Mouse (Mus musculus) left cerebral cortex, postnatal 10 days (tissue): ENCODE measurements around the gene Rasgef1a. TPM values are rescaled to one million over a fixed set of nuclear protein-coding genes. Genes with fewer than 3 reads are reported as not detected.

Source experiments
- DNase-seq, 2 experiments: peaks; one replicate each; pipeline ENCODE4 v3.0.0; 2021 to 2022; ENCODE audit warnings: low spot score in 2 of 2, mixed read lengths in 1 of 2; ENCODE audit errors: extremely low spot score in 1 of 2
- intact Hi-C: fragments of 180-260 bp; cut with DNase I; formaldehyde crosslinking; loops from one replicate; pipeline ENCODE4 v1.15.1; 2025
- total RNA-seq, 2 experiments: library from RNA; stranded (reverse); gene quantifications; 2 replicates each; pipeline ENCODE4 v1.2.3; 2021

Gene Rasgef1a
- total RNA-seq, 2 experiments from 2014 or later: 79.8 to 88.2 TPM

DNA sequence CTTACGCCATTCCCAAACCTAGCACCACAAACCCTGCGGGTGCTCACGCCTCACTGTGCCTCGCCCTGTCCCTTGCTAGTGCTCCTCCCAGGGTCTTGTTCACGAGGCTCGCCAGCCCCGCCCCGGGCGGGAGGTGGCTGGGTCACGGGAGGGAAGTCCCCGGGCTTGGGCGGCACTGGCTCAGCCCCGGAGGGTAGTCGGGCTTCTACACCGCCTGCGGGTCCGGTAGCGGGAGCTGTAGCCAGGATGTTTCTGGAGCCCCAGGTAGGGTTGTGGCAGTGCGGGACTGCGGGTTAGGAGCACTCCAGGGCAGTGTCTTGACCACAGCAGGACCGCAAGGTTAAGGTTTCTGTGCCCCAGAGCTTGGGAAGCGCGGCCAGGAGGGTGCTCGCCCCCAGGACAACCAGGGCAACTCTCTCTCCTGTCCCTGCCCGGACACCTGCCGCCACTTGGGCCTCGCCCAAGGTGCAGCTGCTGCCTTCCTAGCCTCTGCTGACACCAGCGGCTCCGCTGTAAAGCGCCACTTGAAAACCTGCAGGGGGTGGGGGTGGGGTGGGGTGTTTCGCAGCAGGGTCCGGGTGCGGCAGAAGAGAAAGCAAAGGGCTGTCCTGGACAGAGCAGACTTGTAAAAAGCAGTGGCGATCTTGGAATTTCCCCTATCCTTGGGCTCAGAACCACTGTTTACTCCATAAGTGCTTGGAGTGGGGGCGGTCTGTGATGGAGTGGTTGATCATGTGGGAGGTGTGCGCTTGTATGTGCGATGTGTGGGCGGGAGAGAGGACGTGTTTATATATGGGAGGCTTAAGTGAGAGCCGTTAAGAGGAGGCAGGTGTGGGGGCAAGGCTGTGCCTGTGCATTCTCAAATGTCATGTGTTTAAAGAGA, 55.2 kb downstream of the Rasgef1a start:
- DNase-seq: peak in 1 of 2 experiments; percentile 60
- intact Hi-C loops: no loop called here

DNA sequence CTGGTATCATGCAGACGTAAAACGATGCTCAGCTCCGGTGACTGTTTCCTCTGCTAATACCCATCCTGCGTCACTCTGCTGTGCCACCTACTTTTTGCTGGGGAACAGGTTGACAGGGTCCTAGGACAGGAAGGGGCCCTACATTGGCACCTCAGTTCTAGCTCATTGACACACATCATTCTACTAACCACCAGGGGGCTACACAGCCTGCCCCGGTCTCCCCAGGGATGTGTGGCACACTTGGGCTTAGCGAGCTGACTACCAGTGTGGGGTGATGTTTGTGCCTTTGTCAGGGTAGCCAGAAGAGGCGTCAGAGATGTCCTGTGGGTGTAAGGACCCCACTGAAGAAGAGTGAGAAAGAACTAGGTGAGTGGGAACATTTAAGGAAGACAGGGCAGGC, 56.5 kb downstream of the Rasgef1a start:
- intact Hi-C loops: no loop called here
- peak in 1 of 2 experiments; percentile 15 for DNase-seq

DNA sequence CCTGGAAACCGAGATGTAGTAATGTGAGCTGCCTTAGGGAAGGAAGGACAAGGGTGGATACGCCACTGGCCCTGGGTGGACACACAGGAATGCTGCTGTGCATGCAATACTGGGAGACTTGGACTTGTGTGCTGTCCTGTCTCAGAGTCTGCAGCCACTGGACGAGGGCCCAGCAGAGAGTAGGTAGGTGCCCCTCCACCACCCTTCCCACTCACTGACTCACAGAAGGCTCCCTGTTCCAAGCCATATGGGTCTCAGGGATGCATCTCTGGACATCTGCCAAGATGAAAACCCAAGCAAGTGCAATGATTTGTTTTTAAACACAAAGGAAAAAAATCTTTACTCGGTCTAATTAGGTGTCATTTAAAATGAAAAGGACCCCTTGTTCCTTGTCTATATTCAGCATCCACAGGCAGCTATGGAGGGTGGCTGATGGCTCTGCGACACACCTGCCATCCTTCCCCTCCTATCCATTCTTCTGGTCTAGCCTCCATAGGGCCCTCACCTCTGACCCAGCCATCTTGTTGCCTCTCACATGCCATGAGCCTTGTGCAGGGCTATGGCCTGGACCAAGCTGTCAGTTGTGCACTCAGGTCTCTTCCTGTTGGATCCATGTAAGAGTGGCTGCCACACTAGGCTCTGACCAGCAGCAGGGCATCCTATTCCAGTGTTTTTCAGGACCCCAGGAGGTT, 59.2 kb downstream of the Rasgef1a start:
- intact Hi-C loops: loop anchor here (2.0 kb wide), 1 partner anchor 56 kb away; no protein-coding TSS in a partner anchor
- peak; percentile 59 to 65 for DNase-seq

DNA sequence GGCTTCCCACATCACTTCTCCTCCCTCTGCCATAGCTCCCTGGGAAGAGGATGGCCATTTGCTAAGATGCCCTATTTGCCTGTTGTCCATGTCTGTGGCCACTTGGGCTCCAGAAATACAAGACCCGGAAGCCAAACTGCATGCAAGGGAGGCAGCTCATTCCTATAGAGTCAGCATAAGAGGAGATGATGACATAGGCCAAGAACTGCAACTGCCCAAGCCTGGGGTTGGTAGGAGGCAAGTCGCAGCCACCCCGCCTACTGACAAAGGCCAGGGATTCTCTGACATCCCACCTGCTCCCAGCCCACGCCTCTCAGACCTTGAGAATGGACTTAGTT, 59.7 kb downstream of the Rasgef1a start:
- intact Hi-C loops: loop anchor here (2.0 kb wide), 1 partner anchor 56 kb away; no protein-coding TSS in a partner anchor
- DNase-seq: peak in 1 of 2 experiments; percentile 18

DNA sequence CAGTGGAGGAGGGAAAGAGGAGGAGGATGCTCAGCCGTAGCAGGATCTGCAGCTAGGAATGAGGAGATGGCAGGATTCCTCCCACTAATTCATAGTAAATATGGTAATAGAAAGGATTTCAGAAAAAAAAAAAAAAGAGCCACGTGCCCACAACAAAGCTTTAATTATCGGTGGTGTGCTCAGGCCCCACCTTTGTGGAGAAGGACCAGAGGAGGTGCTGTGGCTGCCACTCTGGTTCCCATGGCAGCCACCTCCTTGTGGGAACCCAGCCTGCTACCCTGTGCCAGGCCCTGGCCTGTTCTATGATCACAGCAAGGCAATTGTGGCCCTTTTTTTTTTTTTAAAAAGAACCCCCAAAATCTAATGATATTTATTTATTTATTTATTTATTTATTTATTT, 60.2 kb downstream of the Rasgef1a start:
- intact Hi-C loops: loop anchor here (2.0 kb wide), 1 partner anchor 57 kb away; no protein-coding TSS in a partner anchor
- peak in 1 of 2 experiments; percentile 30 for DNase-seq

DNA sequence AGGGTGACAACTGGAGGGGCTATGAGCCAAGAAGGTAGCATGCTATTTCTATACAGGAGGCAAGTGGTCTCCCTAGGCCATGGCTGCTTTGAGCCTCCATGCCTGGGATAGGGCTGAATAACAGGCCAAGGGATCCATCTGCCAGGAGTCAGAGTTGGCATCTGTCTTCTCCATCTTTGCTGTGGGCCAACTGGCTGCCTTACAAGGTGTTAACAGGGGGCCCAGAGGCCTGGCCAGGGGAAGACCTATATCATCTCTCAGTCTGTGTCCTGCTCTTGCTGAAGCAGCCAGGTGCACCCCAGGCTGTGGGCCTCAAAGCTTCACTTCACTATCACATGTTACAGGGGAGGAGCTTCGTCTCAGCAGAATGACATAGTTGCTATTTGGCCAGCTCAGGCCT, 60.9 kb downstream of the Rasgef1a start:
- DNase-seq: no peak
- intact Hi-C loops: no loop called here

DNA sequence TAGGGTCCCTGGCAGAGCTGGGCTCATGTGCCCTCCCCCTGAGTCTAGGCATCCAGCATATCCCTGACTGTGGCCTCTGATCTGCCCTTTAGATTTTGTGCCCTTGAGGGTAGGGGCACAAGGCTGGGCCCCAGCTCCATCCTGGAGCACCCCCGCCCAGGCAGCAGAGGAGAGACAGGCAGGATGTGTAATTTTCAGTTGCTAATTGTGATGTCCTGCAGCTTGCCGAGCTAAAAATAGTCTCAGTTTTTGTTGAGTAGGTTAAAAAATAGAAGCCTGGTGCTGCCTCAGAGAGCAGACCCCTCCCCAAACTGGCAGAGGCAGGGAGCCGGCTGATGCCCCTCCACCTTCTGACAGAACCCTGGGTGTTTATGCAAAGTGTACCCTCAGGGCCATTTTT, 62.9 kb downstream of the Rasgef1a start:
- intact Hi-C loops: no loop called here
- peak in 1 of 2 experiments; percentile 27 for DNase-seq

DNA sequence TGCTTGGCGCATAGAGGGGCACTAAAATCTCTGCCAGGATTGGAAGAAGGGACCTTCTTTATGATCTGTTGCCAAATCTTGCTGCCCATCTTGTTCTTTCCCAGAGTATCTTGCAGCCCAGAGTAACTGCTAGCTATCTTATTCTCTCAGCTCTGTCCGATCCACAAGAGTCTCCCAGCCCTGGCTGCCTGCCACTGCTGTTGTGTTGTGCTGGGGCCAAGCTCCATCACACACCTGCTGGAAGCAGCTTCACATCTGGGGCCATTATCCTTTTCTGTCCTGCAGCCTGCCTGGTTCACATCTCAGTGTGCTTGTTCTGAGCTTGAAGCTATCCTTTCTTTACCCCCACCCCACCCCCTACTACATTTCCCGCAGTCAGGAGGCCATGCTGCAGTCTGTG, 65.0 kb downstream of the Rasgef1a start:
- intact Hi-C loops: no loop called here
- peak in 1 of 2 experiments; percentile 48 for DNase-seq

DNA sequence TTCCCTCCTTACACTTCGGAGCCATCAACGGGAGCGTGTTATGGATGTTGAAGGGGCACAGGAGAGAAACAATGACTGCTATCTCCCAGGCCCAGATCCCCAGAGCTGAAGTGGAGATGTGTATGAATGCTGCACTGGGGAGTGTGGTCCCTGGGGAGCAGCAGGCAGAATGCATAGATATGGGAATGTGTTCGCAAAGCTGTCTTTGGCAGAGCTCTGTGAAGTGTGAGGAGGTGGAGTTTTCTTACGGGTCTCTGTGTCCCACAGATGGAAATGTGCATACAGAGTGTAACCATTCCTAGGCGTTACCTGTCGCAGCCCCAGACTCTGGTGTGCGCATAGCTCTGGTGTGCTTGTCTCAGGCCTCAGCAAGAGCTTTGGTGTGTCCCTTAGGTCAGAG, 65.5 kb downstream of the Rasgef1a start:
- DNase-seq: no peak
- intact Hi-C loops: no loop called here

DNA sequence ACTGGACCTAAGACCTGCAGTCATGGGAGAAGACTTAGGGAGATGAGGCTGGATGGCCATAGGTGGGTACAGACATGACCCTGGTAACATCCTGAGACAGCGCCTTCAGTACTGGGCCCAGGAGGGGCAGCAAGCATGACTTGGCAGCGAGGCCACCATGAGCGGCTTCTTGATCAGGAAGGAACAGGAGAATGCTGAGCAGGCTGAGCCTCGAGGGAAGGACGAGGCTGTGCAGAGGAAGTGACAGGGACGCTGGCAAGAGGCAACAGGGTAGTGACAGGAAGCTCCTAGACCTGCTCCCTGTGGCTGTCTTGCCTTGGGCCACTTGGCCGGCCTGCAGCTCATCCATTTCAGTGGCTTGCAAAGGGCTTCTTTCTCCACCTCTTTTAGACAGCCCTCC, 66.2 kb downstream of the Rasgef1a start:
- intact Hi-C loops: no loop called here
- DNase-seq: peak in 1 of 2 experiments; percentile 22

DNA sequence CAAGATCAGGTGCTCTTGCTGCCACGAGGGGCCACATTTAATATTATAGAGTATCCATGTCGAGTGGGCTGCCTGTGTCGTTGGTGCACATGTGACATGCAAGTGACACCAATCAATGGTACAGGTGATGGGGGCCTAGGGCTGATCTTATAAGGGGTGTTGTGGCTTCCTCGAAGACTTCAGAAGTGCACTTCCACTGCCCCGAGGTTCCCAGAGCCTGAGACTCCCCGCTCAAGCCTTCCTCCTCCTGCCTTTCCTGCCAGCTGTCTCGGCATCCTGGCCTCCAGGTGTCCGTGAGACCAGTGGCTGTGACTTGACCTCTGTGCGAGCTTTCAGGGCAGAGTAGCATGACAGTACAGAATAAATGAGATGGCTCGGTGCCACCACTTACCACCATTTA, 67.5 kb downstream of the Rasgef1a start:
- intact Hi-C loops: no loop called here
- peak in 1 of 2 experiments; percentile 18 for DNase-seq

DNA sequence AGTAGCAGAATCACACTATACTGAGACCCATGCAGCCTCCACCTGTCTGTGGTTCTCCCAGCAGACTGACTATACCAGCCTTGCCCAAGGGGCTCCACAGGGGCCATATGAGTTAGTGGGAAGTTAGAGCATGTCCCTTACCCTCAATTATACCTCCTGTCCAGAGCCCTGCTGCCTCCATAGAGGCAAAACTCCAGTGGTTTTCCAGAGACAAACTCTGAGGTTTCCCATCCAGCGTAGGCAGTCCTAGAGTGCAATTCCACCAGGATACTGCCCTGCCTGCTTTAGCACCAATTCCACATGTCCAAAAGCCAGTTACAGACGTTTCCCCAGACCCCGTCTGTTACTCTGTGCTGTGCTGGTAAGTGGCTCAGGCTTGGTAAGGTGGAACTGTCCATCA, 68.1 kb downstream of the Rasgef1a start:
- DNase-seq: no peak

DNA sequence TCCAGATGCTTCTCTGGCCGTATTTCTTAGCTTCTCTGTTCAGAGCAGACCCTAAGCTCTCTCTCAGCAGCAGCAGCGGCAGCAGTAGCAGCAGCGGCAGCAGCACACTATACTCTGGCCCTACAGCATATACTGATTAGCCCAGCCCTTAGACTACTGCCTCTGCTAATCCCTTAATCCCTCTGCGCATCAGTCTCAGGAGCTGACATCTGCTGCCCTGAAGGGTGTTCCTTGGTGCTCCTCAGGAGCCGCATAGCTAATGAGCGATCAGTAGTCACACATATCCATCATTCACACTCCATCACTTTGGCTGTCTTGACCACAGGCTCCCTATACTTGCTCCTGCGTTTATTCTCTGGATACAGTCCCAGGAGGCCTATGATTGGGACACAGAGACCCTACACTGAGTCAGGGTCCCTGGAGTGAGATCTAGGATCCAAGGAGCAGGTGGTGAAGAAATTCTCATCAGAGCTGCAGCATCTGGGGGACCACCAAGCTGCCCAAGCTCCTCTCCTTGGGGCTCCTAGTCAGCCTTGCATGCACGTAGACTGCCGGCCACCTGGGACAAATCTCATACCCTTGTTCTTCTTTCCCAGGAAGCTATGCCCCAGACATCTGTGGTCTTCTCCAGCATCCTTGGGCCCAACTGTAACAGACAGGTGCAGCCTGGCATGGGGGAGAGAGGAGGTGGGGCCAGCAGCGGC, 68.7 kb downstream of the Rasgef1a start:
- intact Hi-C loops: no loop called here
- DNase-seq: peak in 1 of 2 experiments; percentile 14

More for the DNA sequence above, 68.1 kb downstream of the Rasgef1a start:
- intact Hi-C loops: no loop called here

DNA sequence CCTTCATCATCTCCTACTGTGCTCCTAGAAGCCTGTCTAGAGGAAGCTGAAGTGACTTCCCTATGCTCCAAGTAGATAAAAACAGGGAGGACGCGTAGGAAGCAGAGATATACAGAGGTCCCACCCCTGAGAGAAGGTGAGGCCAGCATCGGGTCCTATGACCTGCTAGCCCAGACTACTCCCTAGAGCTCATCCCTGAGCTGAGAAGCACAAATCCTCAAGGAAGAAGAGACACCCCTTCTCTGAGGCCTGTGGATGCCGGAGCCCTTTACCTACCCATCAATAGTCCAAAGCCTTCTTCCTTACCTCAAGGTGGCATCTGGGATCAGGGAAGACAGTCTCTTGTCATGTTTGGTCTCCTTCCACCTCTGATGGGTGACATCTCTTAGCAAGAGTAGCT, 69.5 kb downstream of the Rasgef1a start:
- intact Hi-C loops: no loop called here
- no peak for DNase-seq

DNA sequence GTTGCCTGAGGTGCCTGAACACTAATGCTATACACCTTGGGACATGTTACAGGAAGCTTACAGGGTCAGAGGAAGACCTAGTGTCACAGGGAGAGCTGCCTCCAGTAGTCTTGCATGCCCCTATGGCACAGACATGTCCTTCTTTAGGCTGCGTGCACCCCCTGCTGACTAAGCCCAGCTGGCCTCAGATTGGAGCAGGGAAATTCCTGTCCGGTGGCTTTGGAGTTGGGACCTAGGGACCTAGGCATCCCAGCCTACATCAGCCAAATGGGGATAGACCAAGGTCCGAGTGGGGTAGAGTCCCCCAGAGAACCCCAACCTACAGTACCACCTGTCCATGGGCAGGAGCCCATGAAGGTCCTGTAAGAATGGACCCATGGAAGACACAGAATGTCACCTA, 71.1 kb downstream of the Rasgef1a start:
- intact Hi-C loops: no loop called here
- peak in 1 of 2 experiments; percentile 15 for DNase-seq

DNA sequence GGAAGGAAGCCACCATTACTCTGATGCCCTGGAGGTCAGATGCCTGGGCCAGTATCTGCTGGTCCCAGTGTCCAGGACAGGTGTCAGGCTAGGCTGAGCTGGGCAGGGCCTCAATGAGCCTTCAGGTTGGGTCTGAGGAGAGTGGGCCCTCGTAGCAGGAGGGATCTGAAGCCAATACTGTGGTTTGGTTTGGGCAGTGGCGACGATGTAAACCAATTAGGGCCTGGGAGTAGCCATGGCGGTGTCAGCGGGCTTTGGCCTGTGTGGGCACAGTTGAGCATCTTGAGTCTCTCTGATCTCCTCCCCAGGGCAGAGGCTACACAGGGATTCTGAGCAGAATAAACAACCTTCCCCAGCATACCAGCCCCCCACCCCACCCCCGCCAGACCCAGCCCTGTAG, 72.4 kb downstream of the Rasgef1a start:
- no peak for DNase-seq

DNA sequence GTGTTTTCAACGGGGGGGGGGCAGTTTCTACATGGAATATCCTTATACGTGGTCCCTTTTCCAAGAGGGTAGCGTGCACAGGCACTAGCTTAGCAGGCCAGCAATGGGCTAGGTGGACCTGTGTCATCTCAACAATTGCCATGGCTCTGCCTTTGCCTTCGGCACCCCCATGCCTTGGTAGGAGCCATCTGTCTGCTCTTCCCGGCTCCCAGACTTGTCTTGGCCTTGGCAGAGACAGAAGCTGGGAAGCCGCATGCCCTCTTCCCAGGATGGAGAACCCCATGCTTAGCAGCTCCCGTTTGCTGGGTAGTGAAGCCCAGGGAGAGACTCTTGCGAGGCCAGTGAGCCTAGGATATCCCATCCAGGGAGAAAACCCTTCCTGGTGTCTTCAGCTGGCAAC, 73.4 kb downstream of the Rasgef1a start:
- no peak for DNase-seq
- intact Hi-C loops: no loop called here

More for the DNA sequence above, 72.4 kb downstream of the Rasgef1a start:
- intact Hi-C loops: no loop called here

DNA sequence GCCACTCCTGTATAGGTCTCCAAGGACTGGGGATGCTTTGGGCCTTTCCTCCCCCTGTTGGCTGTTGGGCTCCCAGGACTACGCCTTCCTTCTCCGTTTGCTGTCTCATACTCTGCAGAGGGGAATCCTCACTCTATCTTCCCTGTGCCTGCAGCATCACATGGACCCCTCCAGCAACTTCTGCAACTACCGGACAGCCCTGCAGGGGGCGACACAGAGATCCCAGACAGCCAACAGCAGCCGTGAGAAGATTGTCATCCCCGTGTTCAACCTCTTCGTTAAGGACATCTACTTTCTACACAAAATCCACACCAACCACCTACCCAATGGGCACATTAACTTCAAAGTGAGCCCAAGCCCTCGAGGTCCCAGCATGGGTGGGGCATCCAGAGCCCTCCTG, 76.7 kb downstream of the Rasgef1a start:
- DNase-seq: peak in 1 of 2 experiments; percentile 46
- intact Hi-C loops: no loop called here

DNA sequence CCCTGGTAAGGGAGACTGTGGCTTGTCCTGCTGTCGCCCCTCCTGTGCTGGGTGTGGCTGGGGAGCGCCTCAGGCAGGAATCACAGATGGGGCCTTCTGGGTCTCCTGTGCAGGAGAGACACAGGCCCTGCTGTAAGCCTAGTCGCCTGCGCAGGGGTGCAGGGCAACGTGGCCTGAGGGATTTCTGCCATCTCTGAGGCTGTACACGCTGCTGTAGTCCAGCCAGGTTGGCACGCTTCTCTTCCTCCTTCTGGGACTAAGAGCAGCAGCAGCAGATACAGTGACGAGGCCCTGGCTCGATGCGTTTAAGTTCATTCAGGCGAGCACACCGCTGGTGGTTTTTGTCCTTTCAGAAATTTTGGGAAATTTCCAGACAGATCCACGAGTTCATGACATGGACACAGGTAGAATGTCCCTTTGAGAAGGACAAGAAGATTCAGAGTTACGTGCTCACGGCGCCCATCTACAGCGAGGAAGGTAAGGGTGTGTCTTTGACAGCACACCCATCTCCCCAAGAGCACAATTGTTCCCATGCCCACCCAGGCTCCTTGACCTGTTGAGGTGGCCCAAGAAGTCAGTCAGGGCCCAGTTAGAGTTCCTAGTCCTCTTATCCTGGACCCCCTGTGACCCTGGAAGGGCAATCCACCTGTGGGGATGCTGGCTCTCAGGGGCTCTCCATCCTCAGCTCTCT, 77.7 kb downstream of the Rasgef1a start:
- DNase-seq: peak in 1 of 2 experiments; percentile 18
- intact Hi-C loops: no loop called here
